Comparison of ENCODE assay signal across 8 mouse cellular contexts in genomic region chr7:70352617-70353016, GRCm38 (mm10). TPM values are rescaled to one million over a fixed set of nuclear protein-coding genes. Genes with fewer than 3 reads are reported as not detected.
A peak's percentile ranks its signal among the peaks of the same experiment; 100 is the strongest.
DNase-seq lines count a peak whose midpoint lies in the region; ATAC-seq and TF ChIP-seq lines count a peak whose summit lies in the region.

No protein-coding gene starts in this region.

- H3K4me1 ChIP-seq in heart, embryonic 10.5 days = peaks cover 25% of the 10 kb centered on the region
- no peaks in the 10 kb centered on the region; the same call in 1 of the 2 replicates for H3K4me1 ChIP-seq in hindbrain, postnatal 0 days (ENCODE audit: insufficient read depth, low read length)
- peaks cover 35% of the 10 kb centered on the region for H3K4me1 ChIP-seq in midbrain, embryonic 13.5 days (replicated peaks)

- peaks cover 56% of the 10 kb centered on the region for H3K27me3 ChIP-seq in heart, embryonic 10.5 days (ENCODE audit: insufficient read depth, poor library complexity, severe bottlenecking)
- H3K27me3 ChIP-seq in hindbrain, postnatal 0 days (ENCODE audit: insufficient read depth, low read length) = peaks cover 16% of the 10 kb centered on the region; the same call in 1 of the 2 replicates
- peaks cover 75% of the 10 kb centered on the region for H3K27me3 ChIP-seq in midbrain, embryonic 13.5 days

- H3K9ac ChIP-seq in hindbrain, postnatal 0 days (replicated peaks; ENCODE audit: low read length) = peak overlapping the region; percentile 33; the same call in 1 of the 2 replicates
- H3K9ac ChIP-seq in midbrain, embryonic 13.5 days (replicated peaks) = peak overlapping the region; percentile 83

- TF ChIP-seq CTCF in hindbrain, postnatal 0 days (IDR thresholded peaks at IDR 0.05; ENCODE audit: low read depth) = no peak

- 11% methylated on average over 3 of the region's 3 CpGs for WGBS in heart, embryonic 10.5 days
- 28% methylated on average over 3 of the region's 3 CpGs for WGBS in hindbrain, postnatal 0 days
- 6% methylated on average over 3 of the region's 3 CpGs for WGBS in midbrain, embryonic 13.5 days

- peak overlapping the region; percentile 74 for H3K4me3 ChIP-seq in heart, embryonic 10.5 days
- peak overlapping the region; percentile 64 for H3K4me3 ChIP-seq in hindbrain, postnatal 0 days (ENCODE audit: low read length)
- H3K4me3 ChIP-seq in midbrain, embryonic 13.5 days (replicated peaks) = peak overlapping the region; percentile 62

- H3K27ac ChIP-seq in heart, embryonic 10.5 days = peak overlapping the region; percentile 93; the same call in 1 of the 2 replicates
- H3K27ac ChIP-seq in hindbrain, postnatal 0 days = peak overlapping the region; percentile 92; the same call in 1 of the 2 replicates
- peak overlapping the region; percentile 96 for H3K27ac ChIP-seq in midbrain, embryonic 13.5 days

- H3K4me2 ChIP-seq in hindbrain, postnatal 0 days (ENCODE audit: low read depth, low read length) = peak overlapping the region; percentile 68
- peak overlapping the region; percentile 75 for H3K4me2 ChIP-seq in midbrain, embryonic 13.5 days (replicated peaks)

- DNase-seq in heart, embryonic 10.5 days (ENCODE audit: low spot score) = peak; percentile 73
- DNase-seq in heart, adult 8-10 months (ENCODE audit: low spot score) = no peak
- peak; percentile 76 for DNase-seq in embryo, embryonic 11 days
- DNase-seq in hindbrain, postnatal 0 days (ENCODE audit: low spot score) = peak; percentile 36
- DNase-seq in thymus, postnatal 14 days = no peak
- no peak for DNase-seq in cerebellum, adult 11-12 months
- no peak for DNase-seq in cerebellum, postnatal 4 days (ENCODE audit: low spot score in 2 of 2)

- peaks cover 20% of the 10 kb centered on the region for H3K36me3 ChIP-seq in heart, embryonic 10.5 days
- no peaks in the 10 kb centered on the region for H3K36me3 ChIP-seq in hindbrain, postnatal 0 days (ENCODE audit: insufficient read depth, low read length)
- H3K36me3 ChIP-seq in midbrain, embryonic 13.5 days = 0 out of 2 replicates have a peak, but pooled peaks cover 9% of the 10 kb centered on the region

- no peaks in the 10 kb centered on the region for H3K9me3 ChIP-seq in heart, embryonic 10.5 days
- H3K9me3 ChIP-seq in hindbrain, postnatal 0 days (ENCODE audit: low read length) = no peaks in the 10 kb centered on the region
- H3K9me3 ChIP-seq in midbrain, embryonic 13.5 days = no peaks in the 10 kb centered on the region

- ATAC-seq in hindbrain, postnatal 0 days = no peak
- no peak for ATAC-seq in midbrain, embryonic 13.5 days

RNA-seq across cellular contexts. Expression of gene Nr2f2, which starts 13.9 kb away (rescaled TPM):
- polyA plus RNA-seq in heart, embryonic 10.5 days (2016; fragmentation: Nextera tagmentation; extraction: Ambion mirVana) = 16.2 and 48.0 TPM in 2 replicates
- 10 to 100 TPM; 12.5 to 23.1 (median 20.3) TPM for total RNA-seq in heart, adult 8-10 months (2022)
- total RNA-seq in hindbrain, postnatal 0 days (2014; rRNA removed) = 33.2 and 43.1 TPM in 2 replicates
- 74.2 and 75.4 TPM in 2 replicates for polyA plus RNA-seq in hindbrain, postnatal 0 days (2015; fragmentation: Nextera tagmentation; extraction: Ambion mirVana)
- polyA plus RNA-seq in midbrain, embryonic 13.5 days (2015; fragmentation: Nextera tagmentation; extraction: Ambion mirVana) = 132 and 143 TPM in 2 replicates

Comparison
In these comparisons a context has a peak if more than half of its experiments do, and no peak if none do; other contexts are left out.
1. DNase-seq: peak in heart, embryonic 10.5 days (single experiment), embryo, embryonic 11 days (single experiment) and hindbrain, postnatal 0 days (single experiment); none in heart, adult 8-10 months (single experiment), thymus, postnatal 14 days (single experiment), cerebellum, adult 11-12 months (single experiment) and cerebellum, postnatal 4 days (0 of 2).
2. Peak in every context shown above with its lines, with median percentiles within 50 percentile points of each other: H3K27ac ChIP-seq and H3K4me3 ChIP-seq.